In the genomic region with DNA sequence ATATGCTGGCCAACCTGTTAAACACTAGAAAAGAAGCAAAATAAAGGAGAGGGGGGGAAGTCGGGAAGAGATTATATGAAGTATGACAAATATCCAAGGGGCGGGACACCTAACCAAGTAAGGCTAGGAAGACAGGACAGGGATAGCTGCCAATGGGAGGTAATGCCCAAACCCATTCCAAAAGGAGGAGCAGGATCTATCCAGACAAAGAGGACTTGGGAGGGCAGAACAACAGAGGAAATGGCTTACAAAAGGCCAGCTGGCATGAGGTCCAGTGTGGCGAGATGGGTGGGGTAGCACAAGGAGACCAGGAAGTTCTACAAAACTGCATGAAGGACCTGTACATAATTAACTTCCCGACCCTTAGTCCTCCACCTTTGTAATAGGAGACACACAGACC, we compare ENCODE assay signal across 18 mouse cellular contexts. TPM values are rescaled to one million over a fixed set of nuclear protein-coding genes. Genes with fewer than 3 reads are reported as not detected.
DNase-seq lines count a peak whose midpoint lies in the region; ATAC-seq and TF ChIP-seq lines count a peak whose summit lies in the region.
"Had no signal": no experiment of that assay in that cellular context is flagged by ENCODE, and none has a peak within 500 bp of the region (broad histone marks: within the 10 kb centered on the region; RNA-seq: fewer than 3 reads in every experiment).

No protein-coding gene starts in this region.

- WGBS in kidney, adult 2 months = 51% methylated on average over 4 of the region's 4 CpGs
- WGBS in lung, embryonic 16.5 days = 58% methylated on average over 4 of the region's 4 CpGs
- 44% methylated on average over 4 of the region's 4 CpGs for WGBS in lung, adult 2 months

- TF ChIP-seq POLR2A in kidney, adult 2 months (IDR thresholded peaks at IDR 0.05; ENCODE audit: low read depth, low read length) = no peak
- no peak for TF ChIP-seq POLR2A in lung, adult 2 months (IDR thresholded peaks at IDR 0.05; ENCODE audit: borderline replicate concordance, extremely low read depth, low read depth, low read length)

- peak; percentile 17; the same call in 1 of the 2 replicates for ATAC-seq in lung, embryonic 16.5 days (ENCODE audit: low read depth)
- ATAC-seq: forebrain, embryonic 15.5 days had no signal

- H3K27me3 ChIP-seq in kidney, adult 2 months (replicated peaks; ENCODE audit: control insufficient read depth, insufficient read depth, low read length) = no peaks in the 10 kb centered on the region
- H3K27me3 ChIP-seq in lung, embryonic 16.5 days (ENCODE audit: control insufficient read depth, insufficient read depth, low read depth, low read length) = no peaks in the 10 kb centered on the region
- H3K27me3 ChIP-seq: embryonic facial prominence, embryonic 12.5 days; forebrain, embryonic 15.5 days; hindbrain, embryonic 13.5 days had no signal

- H3K4me2 ChIP-seq in lung, embryonic 16.5 days (ENCODE audit: low read depth, low read length) = no peak overlapping the region
- H3K4me2 ChIP-seq: embryonic facial prominence, embryonic 12.5 days; forebrain, embryonic 15.5 days; hindbrain, embryonic 13.5 days had no signal

- no peaks in the 10 kb centered on the region for H3K36me3 ChIP-seq in kidney, adult 2 months (ENCODE audit: control insufficient read depth, insufficient read depth, low read length)
- H3K36me3 ChIP-seq in lung, embryonic 16.5 days (ENCODE audit: control insufficient read depth, insufficient read depth, low read length) = no peaks in the 10 kb centered on the region
- H3K36me3 ChIP-seq: embryonic facial prominence, embryonic 12.5 days; forebrain, embryonic 15.5 days; heart, embryonic 10.5 days; hindbrain, embryonic 13.5 days had no signal

- H3K4me1 ChIP-seq in kidney, adult 2 months (ENCODE audit: control insufficient read depth, insufficient read depth, low read length) = peaks cover 15% of the 10 kb centered on the region
- peaks cover 6% of the 10 kb centered on the region for H3K4me1 ChIP-seq in lung, embryonic 16.5 days (replicated peaks; ENCODE audit: control insufficient read depth, insufficient read depth, low read length)
- H3K4me1 ChIP-seq in lung, adult 2 months (ENCODE audit: control insufficient read depth, insufficient read depth, low read length) = peaks cover 10% of the 10 kb centered on the region

- DNase-seq in kidney, adult 2 months = peak; percentile 56
- no peak for DNase-seq in kidney, postnatal 36 days
- DNase-seq in lung, adult 2 months = no peak
- peak; percentile 56 for DNase-seq in lung, postnatal 10 days
- no peak for DNase-seq in adrenal gland, postnatal 36 days
- DNase-seq in layer of hippocampus, postnatal 25 days (ENCODE audit: extremely low spot score in 1 of 2, low spot score in 1 of 2) = no peak
- DNase-seq: adrenal gland, postnatal 10 days; cerebellum, adult 11-12 months; cerebellum, adult 9-10 months; cerebellum, postnatal 25 days; gastrocnemius, postnatal 36 days; heart, adult 18-20 months; heart, postnatal 10 days had no signal

- no peak for TF ChIP-seq CTCF in kidney, adult 2 months (conservative IDR thresholded peaks at IDR 0.05; ENCODE audit: insufficient read depth, insufficient read length, low read depth, low read length)
- TF ChIP-seq CTCF in lung, adult 2 months (IDR thresholded peaks at IDR 0.05; ENCODE audit: insufficient read depth, low read length) = no peak

- no peak overlapping the region for H3K9ac ChIP-seq in lung, embryonic 16.5 days (ENCODE audit: low read length)
- H3K9ac ChIP-seq: embryonic facial prominence, embryonic 12.5 days; forebrain, embryonic 15.5 days; hindbrain, embryonic 13.5 days had no signal

- H3K9me3 ChIP-seq in lung, embryonic 16.5 days (ENCODE audit: control insufficient read depth, low read length) = no peaks in the 10 kb centered on the region
- H3K9me3 ChIP-seq: embryonic facial prominence, embryonic 12.5 days; forebrain, embryonic 15.5 days; heart, embryonic 10.5 days; hindbrain, embryonic 13.5 days had no signal

- H3K27ac ChIP-seq in kidney, adult 2 months (ENCODE audit: insufficient read depth, low read depth, low read length) = no peak overlapping the region
- no peak overlapping the region for H3K27ac ChIP-seq in lung, embryonic 16.5 days (ENCODE audit: low read length)
- H3K27ac ChIP-seq: embryonic facial prominence, embryonic 12.5 days; forebrain, embryonic 15.5 days; heart, embryonic 10.5 days; hindbrain, embryonic 13.5 days had no signal

- H3K4me3 ChIP-seq in kidney, adult 2 months (ENCODE audit: insufficient read depth, low read depth, low read length) = no peak overlapping the region
- no peak overlapping the region for H3K4me3 ChIP-seq in lung, embryonic 16.5 days (ENCODE audit: low read length)
- no peak overlapping the region for H3K4me3 ChIP-seq in lung, adult 2 months (replicated peaks; ENCODE audit: extremely low read depth, low read depth, low read length)
- H3K4me3 ChIP-seq: embryonic facial prominence, embryonic 12.5 days; forebrain, embryonic 15.5 days; heart, embryonic 10.5 days; hindbrain, embryonic 13.5 days had no signal

RNA-seq across cellular contexts. Expression of a gene that starts 34.8 kb away (rescaled TPM):
- polyA plus RNA-seq in kidney, adult 2 months (2012; rRNA removed) = 22.1 and 22.9 TPM in 2 replicates
- polyA plus RNA-seq in lung, embryonic 16.5 days (2015; fragmentation: Nextera tagmentation; extraction: Ambion mirVana) = 14.8 and 15.3 TPM in 2 replicates
- polyA plus RNA-seq in lung, adult 2 months (2012; rRNA removed) = 22.8 and 27.0 TPM in 2 replicates
- 10 to 100 TPM; 22.1 to 25.7 TPM for total RNA-seq in adrenal gland, postnatal 36 days (2021)
- total RNA-seq in layer of hippocampus, postnatal 25 days (2021) = 10 to 100 TPM; 22.5 to 24.2 TPM

Comparison
In these comparisons a context has a peak if more than half of its experiments do, and no peak if none do; other contexts are left out.
1. DNase-seq: peak in kidney, adult 2 months (single experiment) and lung, postnatal 10 days (single experiment); none in kidney, postnatal 36 days (0 of 2), lung, adult 2 months (single experiment), adrenal gland, postnatal 36 days (0 of 2) and layer of hippocampus, postnatal 25 days (0 of 2).